Mouse (Mus musculus): ENCODE results near the gene Rhox4b.
"Not testable (repeated sequence)": the region's sequence is repeated elsewhere in the genome, so short reads cannot be mapped to it uniquely, and the experiment has no call there.

Gene Rhox4b

DNA sequence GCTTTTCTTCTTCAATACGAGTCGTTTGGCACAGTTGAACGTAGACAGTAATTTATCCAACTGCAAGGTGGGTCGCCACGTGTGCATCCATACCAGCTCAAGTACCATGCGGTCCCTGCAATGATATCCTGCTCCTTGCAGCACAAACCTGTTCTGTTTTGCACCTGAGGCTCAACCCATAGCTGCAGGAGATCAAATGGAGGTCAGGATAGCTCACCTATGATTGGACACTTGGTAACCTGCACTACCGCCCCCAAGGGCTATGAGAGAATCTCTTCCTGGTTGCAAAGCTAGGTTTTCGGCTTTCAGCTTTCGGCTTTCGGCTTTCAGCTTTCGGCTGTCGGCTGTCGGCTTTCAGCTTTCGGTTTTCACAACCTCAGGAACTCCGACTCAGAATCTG is at the start of gene Rhox4b:
Rhox4b (plus strand) TSS at position 301 of the 400 bp plus-strand sequence.
- not testable (repeated sequence) for DNase-seq

DNA sequence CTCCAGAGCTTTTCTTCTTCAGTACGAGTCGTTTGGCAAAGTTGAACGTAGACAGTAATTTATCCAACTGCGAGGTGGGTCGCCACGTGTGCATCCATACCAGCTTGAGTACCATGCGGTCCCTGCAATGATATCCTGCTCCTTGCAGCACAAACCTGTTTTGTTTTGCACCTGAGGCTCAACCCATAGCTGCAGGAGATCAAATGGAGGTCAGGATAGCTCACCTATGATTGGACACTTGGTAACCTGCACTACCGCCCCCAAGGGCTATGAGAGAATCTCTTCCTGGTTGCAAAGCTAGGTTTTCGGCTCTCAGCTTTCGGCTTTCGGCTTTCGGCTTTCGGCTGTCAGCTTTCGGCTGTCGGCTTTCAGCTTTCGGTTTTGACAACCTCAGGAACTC is 41.7 kb upstream of the Rhox4b start, which contains the start of gene Rhox4a2:
Rhox4a2 (plus strand) TSS at position 301 of the 400 bp plus-strand sequence.
- DNase-seq = not testable (repeated sequence)

DNA sequence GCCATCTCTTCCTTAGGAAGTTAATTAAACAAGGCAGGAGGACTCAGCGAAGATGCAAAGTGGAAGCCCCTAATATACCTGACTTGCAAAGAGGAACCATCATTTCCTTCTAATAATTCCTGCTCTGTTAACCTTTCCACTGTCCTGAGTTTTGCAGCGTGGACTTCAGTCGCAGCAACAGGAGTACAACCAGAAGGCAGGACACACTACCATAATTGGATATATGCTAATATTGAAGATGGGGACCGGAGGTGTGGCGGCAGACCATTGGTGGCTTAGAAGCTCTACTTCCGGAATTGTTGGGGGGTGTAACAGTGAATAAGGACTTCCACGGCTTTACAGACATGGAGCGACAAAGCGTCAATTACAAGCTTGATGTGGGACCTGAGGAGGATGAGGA is 20.5 kb upstream of the Rhox4b start, which contains the start of gene Rhox2b:
Rhox2b (plus strand) TSS at position 301 of the 400 bp plus-strand sequence.
- DNase-seq = not testable (repeated sequence)

DNA sequence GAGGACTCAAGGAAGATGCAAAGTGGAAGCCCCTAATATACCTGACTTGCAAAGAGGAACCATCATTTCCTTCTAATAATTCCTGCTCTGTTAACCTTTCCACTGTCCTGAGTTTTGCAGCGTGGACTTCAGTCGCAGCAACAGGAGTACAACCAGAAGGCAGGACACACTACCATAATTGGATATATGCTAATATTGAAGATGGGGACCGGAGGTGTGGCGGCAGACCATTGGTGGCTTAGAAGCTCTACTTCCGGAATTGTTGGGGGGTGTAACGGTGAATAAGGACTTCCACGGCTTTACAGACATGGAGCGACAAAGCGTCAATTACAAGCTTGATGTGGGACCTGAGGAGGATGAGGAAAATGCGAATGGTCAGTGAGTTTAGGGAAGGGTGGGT is 21.1 kb downstream of the Rhox4b start, which contains the start of gene Rhox2c:
Rhox2c (plus strand) TSS at position 301 of the 400 bp plus-strand sequence.
- DNase-seq = not testable (repeated sequence)

DNA sequence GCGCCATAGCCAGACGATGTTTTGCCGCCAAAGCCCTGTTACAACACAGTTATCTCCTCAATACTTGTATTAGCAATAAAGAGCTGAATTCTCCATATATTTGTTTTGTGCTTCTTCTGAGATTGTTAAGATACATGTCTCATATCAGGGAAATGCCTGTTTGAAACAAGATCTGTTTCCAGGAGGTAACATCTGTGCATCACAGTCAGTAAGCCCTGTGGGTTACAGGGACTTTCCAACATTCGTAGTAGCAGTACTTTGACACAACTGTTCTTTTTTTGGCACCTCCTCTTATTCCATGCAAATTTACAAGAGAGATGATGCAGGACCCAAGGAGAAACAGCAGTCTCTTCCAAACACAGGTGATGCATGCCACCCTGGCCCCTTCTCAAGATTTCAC is 26.0 kb downstream of the Rhox4b start, which contains the start of gene Rhox3c:
Rhox3c (plus strand) TSS at position 301 of the 400 bp plus-strand sequence.
- not testable (repeated sequence) for DNase-seq

DNA sequence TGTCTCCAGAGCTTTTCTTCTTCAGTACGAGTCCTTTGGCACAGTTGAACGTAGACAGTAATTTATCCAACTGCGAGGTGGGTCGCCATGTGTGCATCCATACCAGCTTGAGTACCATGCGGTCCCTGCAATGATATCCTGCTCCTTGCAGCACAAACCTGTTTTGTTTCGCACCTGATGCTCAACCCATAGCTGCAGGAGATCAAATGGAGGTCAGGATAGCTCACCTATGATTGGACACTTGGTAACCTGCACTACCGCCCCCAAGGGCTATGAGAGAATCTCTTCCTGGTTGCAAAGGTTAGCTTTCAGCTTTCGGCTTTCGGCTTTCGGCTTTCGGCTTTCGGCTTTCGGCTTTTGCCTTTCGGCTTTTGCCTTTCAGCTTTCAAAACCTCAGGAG is 47.7 kb downstream of the Rhox4b start, which contains the start of gene Rhox4c:
Rhox4c (plus strand) TSS at position 301 of the 400 bp plus-strand sequence.
- DNase-seq = not testable (repeated sequence)

Measured in kidney, postnatal 14 days (tissue).